Mouse (Mus musculus) cerebellum, adult 11-12 months (tissue): ENCODE data around the gene Serpina3m.
"Not testable (repeated sequence)": the region's sequence is repeated elsewhere in the genome, so short reads cannot be mapped to it uniquely, and the experiment has no call there.

Source experiments
- DNase-seq: peaks from one replicate; pipeline ENCODE4 v3.0.0; 2022

Serpina3m gene

DNA sequence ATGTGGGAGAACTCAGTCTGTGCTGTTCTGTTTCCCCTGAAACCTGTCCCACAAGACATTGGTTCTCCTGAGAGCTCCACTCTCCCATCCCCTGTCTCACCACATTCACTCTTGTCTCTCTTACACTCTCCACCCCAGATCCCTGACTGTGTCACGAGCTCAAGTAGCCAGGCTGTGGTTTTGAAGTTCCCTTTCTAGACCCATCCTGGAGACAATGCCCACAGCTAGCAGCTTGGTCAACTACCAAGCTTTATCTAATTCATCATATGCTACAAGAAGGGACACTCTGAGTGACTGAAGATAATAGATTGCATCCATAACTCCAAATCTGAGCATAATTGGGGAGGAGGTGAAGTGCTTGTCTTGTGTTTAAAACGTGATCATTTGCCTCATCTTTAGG is 52.8 kb downstream of the Serpina3m start:
- not testable (repeated sequence) for DNase-seq

DNA sequence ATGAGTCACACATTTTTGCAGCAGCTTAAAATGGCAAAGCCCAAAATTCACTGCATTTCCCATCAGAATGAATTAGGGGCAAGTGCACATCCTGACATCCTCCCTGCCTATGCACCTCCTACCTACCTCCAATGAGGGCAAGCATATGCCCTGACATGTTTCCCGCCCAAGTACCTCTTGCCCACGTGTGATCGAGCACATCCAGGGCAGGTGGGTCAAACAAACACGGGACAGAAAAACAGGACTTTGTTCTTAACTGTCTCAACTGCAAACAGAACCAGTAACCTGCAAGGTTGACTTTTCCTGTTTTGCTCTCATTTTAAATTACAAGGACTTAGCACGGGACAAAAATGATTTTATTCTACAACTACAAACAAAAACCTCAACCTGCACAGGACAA is 65.7 kb downstream of the Serpina3m start:
- DNase-seq, result no peak

DNA sequence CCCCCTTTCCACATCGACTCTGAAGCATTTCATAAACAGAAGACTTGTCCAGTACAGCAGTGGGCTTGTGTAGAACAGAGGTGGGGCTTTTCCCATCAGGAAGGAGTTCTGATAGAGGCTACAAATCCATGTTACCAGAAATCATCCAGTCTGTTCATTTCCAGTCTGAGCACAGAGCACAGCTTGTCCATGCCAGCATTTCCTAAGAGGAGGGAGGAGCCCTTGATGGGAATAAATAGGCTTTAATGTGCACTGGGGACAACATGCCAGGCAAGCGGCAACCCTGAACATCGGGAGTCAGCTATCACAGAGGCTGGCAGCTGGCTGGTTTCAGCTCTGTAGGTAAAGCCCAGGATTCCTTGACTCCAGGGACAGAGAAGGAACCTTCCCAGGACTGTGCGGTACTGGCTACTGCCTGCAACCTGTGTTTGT is 68.2 kb downstream of the Serpina3m start, which contains the start of gene Serpina3n:
TSS of gene Serpina3n (plus strand) at position 276 of the 432 bp plus-strand sequence.
- no peak for DNase-seq

DNA sequence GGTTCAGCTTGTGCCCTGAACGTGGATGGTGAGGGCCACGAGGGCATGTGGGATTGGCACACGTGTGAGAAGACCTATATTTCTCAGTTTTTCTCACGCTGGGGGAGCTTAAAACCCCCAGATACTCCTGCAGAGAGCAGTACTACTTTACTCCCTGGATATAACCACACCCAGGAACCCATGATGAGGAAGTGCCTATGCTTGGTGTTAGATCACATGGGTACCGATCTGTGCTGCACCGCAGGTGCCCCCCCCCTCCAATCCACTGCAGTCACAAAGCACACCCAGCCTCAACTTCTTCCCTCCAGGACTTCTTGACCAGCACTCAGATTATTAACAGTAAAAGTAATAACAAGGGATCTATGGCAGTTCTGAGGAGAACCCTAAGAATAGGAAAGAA is 74.2 kb downstream of the Serpina3m start:
- DNase-seq, result no peak

DNA sequence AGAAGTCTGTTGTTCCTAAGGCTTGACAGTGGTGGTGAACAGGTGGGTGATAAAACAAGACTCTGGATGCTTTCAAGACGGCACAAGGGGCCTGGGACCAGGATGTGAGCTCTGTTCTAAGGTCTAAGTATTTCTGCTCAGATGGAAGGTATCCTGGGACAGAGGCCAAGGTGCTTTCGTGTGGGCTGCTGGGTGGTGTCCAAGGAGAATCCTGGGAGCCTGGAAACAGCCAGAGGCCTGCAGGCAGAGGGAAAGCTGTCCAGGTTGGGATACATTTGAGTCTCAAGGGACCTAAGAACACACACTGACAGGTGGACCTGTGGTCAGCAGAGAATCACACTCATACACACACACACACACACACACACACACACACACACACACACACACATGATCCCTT is 76.3 kb downstream of the Serpina3m start:
- DNase-seq, result no peak

DNA sequence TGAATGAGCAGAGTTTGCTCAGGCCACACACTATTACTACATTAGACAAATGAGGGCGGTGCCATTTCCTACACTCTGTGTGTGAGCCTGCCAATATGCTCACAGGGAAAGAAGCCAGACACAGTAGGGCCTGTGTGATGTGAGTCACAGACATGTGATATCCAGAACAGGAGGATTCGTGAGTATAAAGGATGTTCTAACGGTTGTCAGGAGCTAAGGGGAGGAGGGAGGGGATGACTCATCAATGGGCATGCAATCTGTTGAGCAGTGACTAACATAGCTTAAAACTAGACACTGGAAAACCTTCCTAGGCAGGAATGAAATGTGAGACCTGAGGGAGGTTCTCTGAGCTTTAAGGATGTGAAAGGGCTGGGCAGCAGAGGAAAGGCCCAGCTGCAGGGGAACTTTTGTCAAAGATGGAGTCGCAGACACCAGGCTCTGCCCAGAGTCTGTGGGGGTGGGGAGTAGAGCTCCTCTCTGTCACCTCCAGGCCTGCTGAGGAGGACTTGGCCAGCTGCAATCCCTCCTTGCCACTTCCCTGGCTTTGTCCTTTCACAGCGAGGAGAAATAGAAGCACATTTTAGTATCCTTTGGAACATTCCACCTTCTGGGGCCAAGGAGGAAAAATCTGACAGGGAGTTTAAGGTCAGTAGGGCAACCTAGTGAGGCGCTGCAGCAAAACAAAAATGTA is 77.5 kb downstream of the Serpina3m start:
- DNase-seq, result peak; percentile 38

DNA sequence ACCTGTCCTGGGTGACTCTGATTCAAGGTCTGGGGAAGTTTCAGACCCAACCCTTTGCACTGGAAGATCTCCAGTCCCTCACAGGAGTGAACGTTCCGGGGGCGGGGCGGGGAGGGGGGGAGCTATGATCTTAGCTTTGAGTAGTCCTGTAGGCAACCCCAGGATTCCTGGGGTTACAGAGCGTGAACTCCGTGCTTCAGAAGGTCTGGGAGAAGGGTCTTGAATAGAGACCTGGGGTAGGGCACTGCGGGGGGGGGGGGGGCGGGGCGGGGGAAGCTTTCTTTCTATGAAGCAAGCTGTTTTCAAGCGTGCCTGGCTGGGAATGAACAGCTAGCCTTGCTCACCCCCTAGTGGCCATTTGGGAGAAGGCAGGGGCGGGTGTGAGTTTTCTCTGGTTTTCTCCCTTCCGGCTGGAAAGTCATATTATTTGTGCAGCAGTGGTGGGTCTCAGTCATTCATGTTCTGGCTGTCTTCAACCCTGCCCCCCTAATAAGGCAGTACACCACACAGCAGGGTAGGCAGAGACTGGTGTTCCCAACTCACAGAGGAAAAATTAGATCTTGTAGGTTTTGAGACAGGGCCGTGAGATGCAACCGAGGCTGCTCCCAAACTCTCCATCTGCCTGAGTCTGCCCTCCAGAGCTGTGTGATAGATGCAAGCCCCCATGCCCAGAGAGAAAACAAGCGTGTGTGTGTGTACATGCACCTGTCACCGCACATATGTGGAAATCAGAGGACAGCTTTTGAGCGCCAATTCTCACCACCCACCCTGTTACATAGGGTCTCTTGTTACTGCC is 80.3 kb downstream of the Serpina3m start:
- peak; percentile 35 for DNase-seq

DNA sequence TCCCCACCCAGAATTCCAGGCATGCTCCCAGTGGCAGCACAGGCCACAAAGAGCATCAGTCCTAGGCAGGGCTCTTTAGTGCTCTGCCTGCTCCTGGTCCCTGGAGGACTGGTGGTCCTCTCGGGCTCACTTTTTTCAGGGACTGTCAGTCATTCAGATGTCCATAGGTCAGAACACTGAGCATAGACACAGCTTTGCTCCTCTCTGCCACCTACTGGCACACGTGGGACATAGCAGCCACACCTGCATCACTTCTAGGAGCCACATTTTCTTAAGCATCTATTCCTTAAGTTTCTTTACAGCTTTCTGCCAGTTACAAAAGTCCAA is 80.8 kb downstream of the Serpina3m start:
- no peak for DNase-seq

DNA sequence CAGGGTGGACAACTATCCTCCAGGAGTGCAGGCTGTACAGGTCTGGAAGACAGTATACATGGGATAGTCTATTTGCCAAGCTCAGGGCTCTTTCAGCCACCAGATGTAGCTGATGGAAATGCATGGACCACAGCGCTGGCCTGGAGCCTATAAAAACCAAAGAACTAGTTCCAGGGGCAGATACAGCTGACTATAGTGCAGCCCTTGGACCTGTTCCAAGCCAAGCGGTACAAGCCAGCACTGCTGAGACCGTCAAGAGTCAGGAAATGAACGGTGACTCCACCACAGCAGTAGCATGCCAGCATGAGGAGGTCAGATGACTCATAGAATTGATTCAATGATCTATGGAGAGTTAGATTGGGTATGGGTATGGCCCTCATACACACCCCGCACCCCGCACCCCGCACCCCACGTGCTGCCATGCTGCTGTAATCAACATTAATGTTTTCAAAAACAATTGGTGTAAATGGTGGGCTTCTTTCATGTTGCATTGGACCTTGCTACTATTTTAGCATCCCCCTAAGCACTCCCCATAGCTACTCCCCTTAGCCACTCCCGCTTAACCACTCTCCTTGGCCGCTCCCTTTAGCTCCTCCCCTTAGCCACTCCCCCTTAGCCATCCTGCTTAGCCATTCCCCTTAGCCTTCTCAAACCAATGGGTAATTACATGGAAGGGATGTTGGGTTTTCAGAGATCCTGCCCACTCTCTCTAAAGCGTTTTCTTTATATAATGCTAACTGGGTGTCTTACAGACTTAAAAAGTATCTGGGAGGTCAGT is 84.5 kb downstream of the Serpina3m start:
- DNase-seq, result no peak

DNA sequence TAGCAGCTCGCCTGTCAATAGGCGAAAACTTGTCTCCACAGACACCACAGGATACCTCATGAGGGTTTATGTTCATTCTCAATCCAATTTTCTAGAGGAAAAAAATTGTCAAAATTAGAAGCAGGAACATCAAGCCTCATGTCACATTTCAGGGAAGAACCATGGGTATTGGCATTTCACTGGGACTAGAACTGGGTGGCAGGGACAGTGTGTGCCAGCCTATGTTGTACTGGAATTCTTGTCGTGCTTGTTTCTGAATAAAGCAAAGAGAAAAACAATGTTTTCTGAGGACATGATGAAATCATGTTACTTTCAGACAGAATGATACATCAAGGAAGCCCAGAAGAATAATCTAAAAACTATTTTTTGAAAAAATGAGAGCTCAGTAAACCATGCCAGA is 87.3 kb downstream of the Serpina3m start:
- DNase-seq, result no peak

DNA sequence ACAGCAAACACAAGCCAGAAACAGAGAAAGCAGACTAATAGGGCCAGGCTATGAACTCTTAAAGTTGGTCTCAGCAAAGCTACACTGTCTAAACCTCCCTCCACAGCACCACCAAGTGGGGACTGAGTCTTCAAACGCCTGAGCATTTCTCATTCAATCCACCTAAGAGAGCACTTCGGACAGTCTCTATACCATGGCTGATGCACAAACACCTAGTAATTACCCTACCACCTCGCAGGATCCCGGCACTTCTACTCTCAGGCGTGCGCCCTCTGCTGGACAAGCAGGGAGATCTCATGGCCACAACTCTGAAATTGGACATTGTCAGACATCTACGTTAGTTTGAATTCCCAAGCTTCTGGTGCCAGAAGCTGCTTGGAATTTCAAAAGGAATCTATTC is 88.6 kb downstream of the Serpina3m start:
- no peak for DNase-seq

DNA sequence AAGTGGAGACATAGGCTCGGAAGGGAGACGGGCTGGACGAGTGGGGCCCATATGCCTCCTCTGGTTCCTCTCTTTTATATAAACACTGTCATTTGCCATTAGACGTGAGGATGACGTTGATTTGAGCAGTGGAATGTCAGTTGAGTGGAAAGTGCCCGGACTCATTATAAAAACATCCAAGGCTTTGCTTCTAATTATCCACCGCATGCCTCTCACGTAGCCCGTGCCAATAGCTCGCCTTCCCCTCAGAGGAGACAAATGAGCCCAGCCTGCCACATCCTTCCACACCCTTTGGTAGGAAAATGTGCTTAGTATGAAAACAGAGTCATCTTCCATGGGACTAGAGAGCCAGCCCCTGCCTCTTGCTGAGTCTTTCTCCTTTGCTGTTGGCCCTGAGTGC is 93.1 kb downstream of the Serpina3m start:
- no peak for DNase-seq

DNA sequence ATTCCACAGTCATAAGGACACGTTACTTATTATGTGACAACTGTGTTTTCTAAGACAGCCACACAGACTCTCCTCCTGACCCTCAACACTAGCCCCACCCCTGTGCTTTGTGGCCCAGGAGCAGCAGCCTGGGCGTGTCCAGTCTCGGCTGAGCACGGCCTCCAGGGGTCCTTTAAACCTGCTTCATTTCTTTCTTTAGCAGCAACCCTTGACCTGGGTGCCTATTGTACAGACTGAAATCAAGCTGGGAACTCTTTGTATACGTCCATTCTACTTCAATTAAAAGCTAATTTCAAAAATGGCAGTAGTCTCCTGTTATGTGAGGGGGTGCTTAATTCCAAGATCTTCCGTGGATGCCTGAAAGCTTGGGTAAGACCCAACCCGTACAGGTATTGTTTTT is 94.9 kb downstream of the Serpina3m start:
- no peak for DNase-seq

DNA sequence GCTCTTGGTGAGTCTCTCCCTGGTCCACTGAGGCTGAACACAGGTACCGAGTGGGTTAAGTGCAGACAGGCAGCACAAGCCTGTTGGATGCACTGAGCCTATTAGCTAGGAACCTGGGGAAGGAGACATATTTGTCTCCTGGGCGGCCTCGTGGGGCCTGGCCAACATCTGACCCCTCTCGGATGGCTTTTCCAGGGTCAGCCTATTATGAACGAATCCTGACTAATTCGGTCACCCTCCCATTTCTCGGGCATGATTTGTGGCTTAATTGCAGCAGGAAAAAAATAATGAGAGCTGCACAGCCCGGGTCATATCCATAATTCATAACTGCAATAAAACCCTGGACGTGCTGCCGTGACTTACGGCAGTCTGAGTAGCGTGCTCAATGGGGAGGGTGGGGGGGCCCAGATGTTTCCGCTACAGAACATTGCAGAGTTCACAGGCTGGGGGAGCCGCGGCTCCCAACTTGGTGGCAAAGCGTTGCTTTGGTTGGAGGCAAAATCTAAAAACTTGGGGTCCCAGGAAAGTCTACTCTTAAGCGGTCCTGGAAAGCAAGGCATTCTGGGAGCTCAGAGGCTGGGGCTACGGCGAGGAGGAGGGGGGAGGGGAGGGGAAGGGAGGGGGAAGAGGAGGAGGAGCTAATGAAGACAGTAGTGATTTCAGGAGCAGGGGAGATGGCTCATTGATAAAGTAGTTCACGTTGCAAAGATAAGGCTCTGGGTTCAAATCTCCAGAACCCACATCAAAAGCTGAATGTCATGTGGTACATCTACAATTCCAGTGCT is 95.9 kb downstream of the Serpina3m start:
- no peak for DNase-seq

DNA sequence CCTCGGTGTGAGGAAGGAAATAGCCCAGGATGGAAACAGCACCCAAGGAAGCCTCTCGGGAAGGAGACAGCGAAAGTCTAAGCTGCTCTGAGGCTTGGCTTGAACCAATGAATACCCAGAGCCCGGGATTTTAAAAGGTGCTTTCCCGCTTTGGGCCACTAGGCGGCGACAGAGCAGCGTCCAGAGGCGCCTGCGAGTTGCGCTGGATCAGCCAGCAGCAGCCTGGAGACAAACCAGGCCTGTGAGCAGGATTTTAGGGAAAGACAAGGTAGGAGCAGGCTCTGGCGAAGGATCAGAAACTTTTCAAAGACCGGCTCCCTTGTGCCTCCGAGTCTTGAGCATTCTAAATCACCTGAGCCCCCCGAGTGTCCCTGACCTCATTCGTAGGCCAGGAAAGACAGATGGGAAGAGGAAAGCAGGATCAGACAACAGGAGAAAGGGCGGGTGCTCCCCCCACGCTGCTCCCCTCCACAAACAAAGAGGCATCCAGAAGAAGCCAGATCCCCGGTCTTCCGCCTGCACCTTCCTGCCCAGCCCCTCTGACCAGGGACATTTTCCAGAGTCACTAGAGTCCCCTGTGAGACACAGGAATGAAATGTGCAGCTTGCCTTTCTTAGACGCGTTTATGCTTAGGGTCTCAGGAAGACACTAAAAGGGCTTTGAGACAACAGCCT is 101.9 kb downstream of the Serpina3m start:
- DNase-seq, result peak; percentile 70

DNA sequence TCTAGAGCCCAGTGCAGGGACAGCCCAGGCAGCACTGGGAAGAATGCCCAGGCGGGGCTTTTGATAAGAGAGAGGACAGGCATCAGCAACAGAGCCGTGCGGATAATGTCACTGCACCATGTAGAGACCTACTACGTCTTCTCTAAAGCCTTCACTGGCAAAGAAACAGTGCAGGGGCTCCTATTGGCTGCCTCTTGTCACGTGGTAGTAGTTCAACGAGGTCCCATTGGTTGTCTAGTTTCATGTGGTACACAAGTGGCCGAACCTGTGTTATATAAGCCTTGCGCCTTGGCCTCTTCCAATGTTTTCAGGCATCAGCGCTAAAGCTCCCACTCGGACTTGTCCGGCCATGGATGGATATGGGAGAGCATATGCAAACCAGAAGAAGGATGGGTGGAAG is 105.4 kb downstream of the Serpina3m start:
- no peak for DNase-seq
